Mouse (Mus musculus) testis, postnatal 10 days (tissue): ENCODE measurements at regions not wholly inside any gene's neighbourhood (a gene's known extent, or its start where the extent isn't known, plus 50 kb on each side); places are given as distances from the start of the nearest gene placed in this dataset.

Experiments used
- DNase-seq: peaks from one replicate; pipeline ENCODE4 v3.0.0; 2021; ENCODE audit warnings: low spot score

GRCm38 (mm10) chr13:71506777-71507176 lies 456.7 kb downstream of the Irx1 start:
- no peak for DNase-seq

DNA sequence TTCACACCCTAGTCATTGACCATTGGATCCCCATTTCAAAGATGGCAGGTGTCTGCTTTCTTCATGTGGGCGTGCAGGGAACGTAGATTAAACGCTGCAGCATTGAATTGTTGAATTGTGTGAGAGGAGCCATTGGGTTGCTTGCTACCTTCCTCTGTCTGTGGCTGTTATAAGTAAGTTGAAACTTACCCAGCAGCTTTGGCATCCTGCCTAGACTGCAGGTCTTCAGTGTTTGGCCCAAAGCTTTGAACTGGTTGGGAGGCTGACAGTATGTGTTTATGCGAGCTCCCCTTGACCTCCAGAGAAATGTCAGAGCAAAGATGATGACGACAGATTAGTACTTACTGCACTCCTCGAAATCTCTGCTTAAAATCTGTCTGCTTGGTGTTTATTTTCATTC lies 473.8 kb downstream of the Irx1 start:
- DNase-seq, result no peak

DNA sequence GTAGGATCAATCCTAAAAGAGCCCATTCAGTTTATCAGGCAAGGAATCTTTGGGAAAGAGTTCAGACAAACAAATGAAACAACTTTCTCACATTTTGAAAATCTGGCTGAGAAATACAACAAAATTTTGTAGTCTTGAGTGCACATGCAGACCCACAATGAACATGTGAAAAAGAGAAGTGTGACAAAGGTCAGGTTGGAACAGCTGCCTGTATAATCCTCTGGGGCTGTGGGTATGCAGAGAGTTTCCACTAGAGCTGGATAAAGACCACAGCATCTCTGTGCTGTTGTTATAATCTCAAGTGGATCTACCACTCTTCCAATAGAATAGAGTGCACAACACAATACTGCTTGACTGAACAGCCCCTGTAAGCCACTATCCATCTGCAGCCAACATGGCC lies 482.3 kb downstream of the Irx1 start:
- no peak for DNase-seq

DNA sequence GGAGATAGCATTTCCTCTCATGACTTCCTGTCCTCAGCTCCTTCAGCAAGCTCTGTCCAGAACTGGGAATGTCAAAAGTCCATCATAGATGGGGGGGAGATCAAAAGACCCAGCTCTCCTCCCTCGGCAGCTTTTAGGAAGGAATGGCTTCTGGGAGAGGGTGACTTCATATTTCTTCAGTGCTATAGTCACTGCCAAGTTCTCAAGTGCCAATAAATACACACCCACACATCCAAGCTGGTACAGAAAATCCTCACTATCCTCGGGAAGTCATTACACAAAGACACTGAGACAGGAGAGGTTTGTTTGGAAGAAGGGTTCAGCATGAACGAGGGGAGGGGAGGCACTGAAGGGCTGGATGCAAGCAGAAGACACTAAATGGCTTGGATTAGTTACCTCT lies 502.0 kb downstream of the Irx1 start:
- DNase-seq, result no peak

GRCm38 (mm10) chr13:71460607-71461006 lies 502.9 kb downstream of the Irx1 start:
- no peak for DNase-seq

DNA sequence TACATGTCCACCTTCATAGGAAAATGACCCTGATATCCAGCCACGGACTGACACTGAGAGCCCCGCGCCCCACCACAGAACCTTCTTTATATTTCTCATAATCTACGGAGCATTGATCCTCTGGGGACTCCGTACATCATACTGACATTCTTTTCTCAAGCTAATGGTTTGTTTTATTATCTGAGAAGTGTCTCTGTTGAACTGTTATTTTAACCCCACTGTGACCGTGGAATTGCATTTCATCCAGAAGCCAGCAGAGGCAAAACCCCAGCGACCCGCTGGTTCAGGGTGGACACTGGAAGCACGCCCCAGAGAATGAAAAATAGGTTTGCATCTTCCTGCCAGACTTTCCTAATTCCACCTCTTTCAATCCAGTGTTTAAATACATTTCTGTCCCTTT lies 503.4 kb downstream of the Irx1 start:
- no peak for DNase-seq

- no peak for DNase-seq
These were observed 504.4 kb downstream of the Irx1 start for GRCm38 (mm10) chr13:71459022-71459536.

DNA sequence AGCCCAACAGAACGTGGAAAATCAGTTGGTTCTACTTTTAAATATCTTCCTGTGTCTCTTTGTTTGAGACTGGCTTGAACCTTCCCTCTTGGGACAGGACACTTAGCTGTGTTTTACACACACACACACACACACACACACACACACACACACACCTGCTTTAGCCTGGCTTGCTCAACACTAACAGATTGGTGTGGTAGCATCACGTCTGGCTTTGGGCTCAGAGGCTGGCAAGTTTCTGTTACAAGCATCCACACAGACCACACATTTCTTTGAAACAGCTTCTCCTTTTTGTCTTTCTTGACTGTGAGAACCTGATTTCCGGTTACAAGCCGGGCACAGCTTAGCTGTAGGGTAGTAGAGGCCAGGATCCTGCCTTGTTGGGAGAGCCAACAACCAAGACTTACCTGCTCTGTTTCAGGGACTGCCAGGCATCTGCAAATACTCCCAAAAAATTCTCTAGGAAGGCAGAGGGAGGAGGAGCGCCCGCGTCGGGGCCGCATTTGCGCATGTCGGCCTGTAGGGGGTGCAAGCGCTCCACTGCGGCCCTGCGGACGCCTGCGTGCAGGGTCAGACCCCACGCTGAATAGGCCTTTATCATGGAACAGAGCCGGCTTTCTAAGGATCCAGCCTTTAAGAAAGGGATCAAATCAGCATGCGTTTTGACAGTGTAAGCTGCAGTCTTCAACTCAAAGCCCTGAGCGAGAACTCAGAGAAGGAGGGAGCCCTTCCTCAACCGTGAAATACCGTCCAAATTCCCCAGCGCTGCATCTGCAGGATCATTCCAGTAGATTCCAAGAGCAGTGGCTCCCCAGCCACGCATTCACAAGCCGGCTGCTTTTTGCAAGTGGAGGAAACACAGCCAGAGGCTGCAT lies 505.2 kb downstream of the Irx1 start:
- peak; percentile 85 for DNase-seq

DNA sequence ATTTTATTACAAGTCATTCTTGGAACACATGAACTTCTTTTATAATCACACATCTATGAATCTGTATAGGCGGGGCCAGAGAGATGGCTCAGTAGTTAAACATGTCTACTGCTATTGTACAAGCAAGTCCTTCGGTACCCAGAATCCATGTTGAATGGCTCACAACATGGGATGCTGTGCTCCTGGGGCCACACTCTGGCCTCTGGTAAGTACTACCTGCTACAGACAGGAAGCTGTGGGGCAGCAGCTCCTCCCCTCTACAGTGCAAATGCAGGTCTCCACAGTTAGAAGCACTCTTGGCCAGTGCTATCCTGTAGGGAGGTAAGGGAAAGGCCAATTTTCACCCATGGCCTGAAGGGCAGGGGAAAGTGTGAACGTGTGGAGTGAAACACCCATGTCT lies 506.0 kb downstream of the Irx1 start:
- DNase-seq, result no peak

DNA sequence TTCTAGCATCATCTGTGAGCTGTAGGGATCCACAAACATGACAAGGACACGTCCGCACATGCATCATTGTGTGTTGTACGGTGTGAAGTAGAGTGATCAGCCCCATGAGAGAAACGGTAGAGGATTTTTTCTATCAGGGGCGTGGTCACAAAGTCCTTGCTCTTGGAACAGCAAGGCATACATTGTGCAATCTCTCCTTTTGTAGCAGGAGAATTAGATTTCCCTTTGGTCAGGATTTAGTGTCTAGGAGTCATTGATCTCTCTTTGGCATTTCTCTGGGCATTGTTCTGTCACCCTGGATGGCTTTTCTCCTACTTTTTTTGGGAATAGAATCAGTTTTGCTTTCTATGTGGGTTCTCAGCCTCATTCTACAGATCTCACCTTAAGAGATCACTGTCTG lies 511.3 kb downstream of the Irx1 start:
- no peak for DNase-seq

DNA sequence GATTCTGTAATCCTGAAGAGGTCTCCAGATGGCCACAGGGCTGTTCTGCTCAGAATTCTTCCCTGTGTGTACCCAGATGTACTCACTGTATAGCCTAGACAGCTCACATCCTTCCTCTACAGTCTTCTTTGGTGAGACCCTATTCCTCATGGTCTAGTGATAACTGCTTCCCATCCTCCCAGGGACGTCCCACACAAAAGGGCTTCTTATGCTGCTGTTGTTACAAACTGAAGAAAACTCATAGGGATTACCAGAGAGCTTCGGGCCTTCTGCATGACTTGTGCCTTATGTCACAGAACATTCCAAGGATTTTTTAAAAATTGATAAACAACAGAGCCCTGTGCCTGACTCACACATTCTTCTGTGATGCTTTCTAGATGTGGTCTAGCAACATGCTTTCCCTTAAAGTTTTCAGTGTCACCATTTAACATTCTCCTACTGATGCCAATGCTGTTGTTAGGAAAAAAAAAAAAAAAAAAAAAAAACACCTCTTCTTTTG lies 525.9 kb downstream of the Irx1 start:
- no peak for DNase-seq

GRCm38 (mm10) chr13:71403654-71404560 lies 559.6 kb downstream of the Irx1 start:
- DNase-seq, result no peak

DNA sequence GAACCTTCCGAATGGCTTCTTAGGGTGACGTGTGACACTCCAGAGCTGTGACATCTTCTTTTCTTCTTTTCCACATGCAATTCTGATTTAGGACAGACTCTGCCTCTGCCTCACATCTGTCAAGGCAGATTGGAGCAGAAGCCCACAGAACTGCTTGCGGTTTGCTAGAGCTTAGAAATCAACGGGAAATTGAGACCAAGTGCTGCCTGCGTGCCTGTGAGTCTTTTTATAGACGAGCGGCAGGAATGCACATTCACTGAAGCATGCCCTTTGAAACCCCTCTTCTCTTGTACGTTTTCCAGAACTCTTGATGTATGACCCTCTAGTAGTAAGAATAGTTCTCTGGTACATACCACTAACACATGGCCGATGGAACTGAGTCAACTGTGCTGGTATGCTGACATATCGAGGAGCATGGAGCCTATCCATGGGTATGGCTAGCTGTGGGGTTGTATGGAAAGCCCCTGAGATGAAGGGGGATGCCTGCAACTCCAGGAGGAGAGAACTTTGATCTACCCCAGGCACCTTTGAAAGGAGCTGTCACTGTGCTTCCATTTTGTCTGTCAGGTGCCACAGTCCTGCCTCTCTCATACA lies 552.2 kb upstream of the Adamts16 start:
- DNase-seq, result no peak

- DNase-seq, result no peak
These were observed 537.0 kb upstream of the Adamts16 start for GRCm38 (mm10) chr13:71378641-71379040.

DNA sequence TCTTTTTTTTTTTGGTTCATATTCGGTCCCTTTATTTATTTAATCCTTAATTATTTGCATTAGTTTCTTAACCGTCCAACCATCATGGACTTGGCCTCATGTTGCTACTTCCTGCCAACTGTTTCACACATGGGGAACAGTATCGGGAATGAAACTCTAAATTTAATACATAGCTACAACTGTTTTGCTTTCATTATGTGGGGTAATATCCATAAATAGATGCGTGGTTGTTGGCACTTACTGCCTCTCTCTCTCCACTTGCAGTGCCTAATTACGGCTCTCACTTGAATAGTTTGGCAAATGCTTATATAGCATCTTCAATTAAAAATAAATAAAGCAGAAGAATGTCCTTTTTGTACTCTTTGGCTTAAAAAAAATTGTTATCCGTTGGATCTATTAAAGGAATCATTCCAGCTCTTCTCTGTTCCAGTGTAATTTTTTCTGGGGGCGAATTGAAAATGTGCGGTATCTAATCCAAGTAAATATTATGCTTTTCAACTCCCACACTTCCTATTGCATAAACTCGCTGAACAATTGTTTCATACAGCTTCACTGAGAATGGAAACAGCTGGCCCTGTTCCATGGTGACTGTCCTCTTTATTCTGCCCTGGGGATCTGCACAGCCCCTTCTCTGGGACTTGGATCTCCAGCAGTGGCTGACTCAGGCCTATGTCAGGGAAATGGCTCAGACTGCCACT lies 534.4 kb upstream of the Adamts16 start:
- no peak for DNase-seq

DNA sequence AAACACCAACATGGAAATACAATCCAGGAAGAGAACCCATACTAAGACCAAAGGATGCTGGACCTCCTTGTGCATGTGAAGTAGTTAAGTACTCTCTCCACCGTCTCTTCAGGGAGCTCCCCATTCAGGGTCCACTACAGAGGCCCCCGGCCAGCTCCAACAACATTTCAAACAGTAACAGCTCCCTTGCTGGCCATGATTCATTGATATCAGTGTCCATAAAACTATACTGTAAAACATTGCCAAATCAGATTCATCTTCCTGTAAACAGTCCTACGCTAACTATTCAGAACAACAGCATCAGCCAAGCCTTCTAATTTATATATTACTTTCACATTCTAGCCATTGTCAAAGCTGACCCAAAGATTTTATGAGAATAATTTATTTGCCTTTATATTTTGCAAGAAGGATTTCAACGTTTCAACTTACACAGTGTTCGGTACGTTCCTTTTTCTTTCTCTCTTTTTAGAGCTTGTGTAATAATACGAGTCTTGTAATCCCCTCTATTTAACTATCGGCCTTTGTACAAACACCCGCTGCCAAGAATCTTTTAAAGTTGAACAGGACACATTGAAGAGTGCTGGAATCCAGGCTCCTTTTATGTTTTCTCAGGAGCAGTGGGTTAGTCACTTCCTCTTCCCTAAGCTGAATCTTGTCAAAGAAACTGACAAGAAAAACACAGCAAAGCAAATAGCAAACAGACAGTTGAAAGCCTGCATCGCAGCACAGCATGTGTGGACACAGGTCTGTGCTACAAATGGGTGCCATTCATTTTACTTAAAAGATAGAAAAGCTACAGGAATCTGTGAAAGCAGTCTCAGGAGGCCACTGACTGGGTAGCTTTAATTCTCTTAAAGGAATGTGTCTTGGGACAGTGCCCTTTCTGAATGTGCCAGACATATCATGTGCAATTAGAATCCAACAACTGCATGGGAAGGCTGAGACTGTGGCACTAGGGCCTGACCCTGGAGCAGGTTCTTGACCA lies 531.4 kb upstream of the Adamts16 start:
- no peak for DNase-seq

GRCm38 (mm10) chr13:71369832-71370231 lies 528.2 kb upstream of the Adamts16 start:
- DNase-seq, result no peak

- DNase-seq, result no peak
These were observed 523.6 kb upstream of the Adamts16 start for GRCm38 (mm10) chr13:71365261-71365660.

DNA sequence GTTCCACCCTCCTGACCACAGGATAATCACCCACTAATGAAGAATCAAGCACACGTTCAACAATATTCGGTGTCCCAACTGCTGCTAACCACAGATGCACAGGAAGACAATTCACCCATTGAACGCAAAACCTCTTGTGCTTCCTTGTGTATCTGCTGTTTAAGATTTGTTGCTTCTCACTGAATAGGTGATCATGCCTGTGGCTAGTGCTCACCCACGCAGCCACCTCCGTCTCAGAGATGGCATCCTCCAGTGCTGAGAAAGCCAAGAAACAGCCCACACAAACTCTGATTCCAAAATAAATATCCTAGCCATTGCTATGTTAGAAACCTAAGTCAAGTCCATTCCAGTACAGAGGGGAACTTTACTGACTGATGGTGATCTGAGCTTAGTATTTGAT lies 520.7 kb upstream of the Adamts16 start:
- DNase-seq, result no peak

- DNase-seq, result no peak
These were observed 517.5 kb upstream of the Adamts16 start for GRCm38 (mm10) chr13:71359112-71359511.
